Mouse (Mus musculus): ENCODE measurements around the gene Lamb3. TPM values are rescaled to one million over a fixed set of nuclear protein-coding genes. Genes with fewer than 3 reads are reported as not detected.
"Not testable (repeated sequence)": the region's sequence is repeated elsewhere in the genome, so short reads cannot be mapped to it uniquely, and the experiment has no call there.

The Lamb3 gene
- polyA plus RNA-seq, 1 experiment from 2014 or later = 6.7 TPM

DNA sequence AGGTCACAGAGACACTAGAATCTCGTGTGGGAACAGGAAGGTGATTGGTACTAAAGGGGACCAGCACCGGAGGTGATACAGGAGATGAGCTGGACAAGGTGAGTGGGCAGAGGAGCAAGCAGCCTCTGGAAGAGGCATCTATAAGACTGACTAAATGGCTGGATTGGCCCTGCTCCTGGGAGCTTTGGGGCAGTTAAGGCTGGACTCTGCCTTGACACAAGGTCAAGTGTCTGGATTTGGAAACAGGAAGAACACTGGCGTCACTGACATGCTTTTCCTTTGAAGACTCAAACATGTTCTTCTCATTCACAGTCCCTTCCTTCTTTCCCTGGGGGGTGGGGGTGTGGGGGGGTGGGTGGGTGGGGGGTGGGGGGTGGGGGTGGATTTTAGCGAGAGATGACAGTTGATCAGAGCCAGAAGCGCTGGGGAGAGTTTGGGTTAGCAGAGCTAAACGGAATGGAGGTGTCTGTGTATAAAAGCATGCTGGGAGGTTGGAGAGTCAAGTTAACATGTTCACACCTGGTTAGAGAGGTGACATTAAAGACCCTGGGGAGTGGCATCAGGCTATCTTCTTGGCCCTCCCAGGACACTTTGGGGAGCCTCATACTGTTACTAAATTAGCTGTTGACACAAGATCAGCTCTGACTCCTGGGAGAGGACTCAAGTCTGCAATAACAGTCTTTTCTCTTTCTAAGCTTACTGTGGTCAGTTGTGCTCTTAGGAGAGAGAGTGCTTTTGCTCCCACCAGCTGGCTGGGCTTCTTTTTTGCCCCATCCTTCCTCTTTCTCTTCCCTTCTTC is 63.7 kb downstream of the Lamb3 start:
- no peak for ATAC-seq (ENCODE audit: insufficient number of reproducible peaks, insufficient read depth, low FRiP score, low TSS enrichment, low read depth)
- Histone ChIP-seq H3K9ac (0 out of 2 replicates have a peak overlapping the region, but pooled peaks have one; percentile 22), H3K4me2 (peak overlapping the region; percentile 77), H3K4me3 (no peak overlapping the region), H3K36me3 (no peaks in the 10 kb centered on the region), H3K4me1 (peaks cover 21% of the 10 kb centered on the region), H3K27me3 (no peaks in the 10 kb centered on the region), H3K9me3 (no peaks in the 10 kb centered on the region), H3K27ac (no peak overlapping the region)
- WGBS = 48% methylated on average over 6 of the region's 6 CpGs

GRCm38 (mm10) chr1:193272137-193272915 is 64.8 kb downstream of the Lamb3 start:
- peaks cover 21% of the 10 kb centered on the region for H3K4me1 ChIP-seq
- WGBS = 7% methylated on average over 24 of the region's 24 CpGs
- peak overlapping the region; percentile 77 for H3K4me2 ChIP-seq
- H3K36me3 ChIP-seq = no peaks in the 10 kb centered on the region
- H3K9ac ChIP-seq = peak overlapping the region; percentile 81
- peak overlapping the region; percentile 50 for H3K4me3 ChIP-seq
- ATAC-seq (ENCODE audit: insufficient number of reproducible peaks, insufficient read depth, low FRiP score, low TSS enrichment, low read depth) = peak; percentile 54
- H3K27me3 ChIP-seq = no peaks in the 10 kb centered on the region
- peak overlapping the region; percentile 88 for H3K27ac ChIP-seq
- no peaks in the 10 kb centered on the region for H3K9me3 ChIP-seq

- Histone ChIP-seq H3K4me1 (peaks cover 21% of the 10 kb centered on the region), H3K4me3 (peak within 1 kb of the TSS; percentile 50), H3K4me2 (peak within 1 kb of the TSS; percentile 77), H3K9ac (peak within 1 kb of the TSS; percentile 81), H3K9me3 (no peaks in the 10 kb centered on the region), H3K36me3 (no peaks in the 10 kb centered on the region), H3K27me3 (no peaks in the 10 kb centered on the region), H3K27ac (peak within 1 kb of the TSS; percentile 88)
- WGBS = under 1% methylated on average over 20 of the region's 23 CpGs
- peak; percentile 78 for ATAC-seq (ENCODE audit: insufficient number of reproducible peaks, insufficient read depth, low FRiP score, low TSS enrichment, low read depth)
These were observed 65.6 kb downstream of the Lamb3 start, which contains the start of gene G0s2 for GRCm38 (mm10) chr1:193272916-193273601. Gene G0s2 (minus strand): TSS chr1:193273217.

DNA sequence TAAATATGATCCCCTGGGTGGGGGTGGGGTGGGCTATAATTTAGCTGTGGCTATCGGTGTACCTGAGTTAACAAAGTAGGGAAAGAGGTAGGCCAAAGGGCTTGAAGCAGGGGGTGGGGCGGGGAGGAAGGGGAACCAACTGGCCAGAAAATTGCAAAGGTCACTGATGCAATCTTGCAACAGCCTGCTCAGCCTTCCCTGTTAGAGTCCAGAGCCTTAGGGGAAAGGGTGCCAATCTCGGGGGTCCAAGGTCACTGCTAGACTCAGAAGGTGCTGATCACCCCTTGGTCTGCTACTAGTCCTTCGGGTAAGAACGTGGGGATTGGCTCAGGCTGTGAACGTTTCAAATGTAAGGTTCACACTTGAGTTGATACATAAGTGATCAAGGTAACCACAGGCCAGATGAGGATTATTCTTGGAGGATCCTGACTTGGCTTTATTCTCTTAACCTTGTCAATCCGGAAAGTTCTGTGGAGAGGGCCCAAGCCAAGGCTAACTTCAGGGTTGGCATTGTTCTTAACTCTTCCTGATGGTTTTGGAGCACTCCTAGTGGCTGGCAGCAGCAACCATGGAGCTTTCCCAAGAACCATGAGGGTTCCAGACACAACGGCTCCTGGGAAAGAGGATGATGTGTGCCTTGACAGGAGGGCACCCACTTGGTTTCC is 67.0 kb downstream of the Lamb3 start:
- Histone ChIP-seq H3K9me3 (no peaks in the 10 kb centered on the region), H3K4me3 (no peak overlapping the region), H3K4me2 (no peak overlapping the region), H3K27ac (no peak overlapping the region), H3K27me3 (no peaks in the 10 kb centered on the region), H3K4me1 (peaks cover 24% of the 10 kb centered on the region), H3K9ac (no peak overlapping the region), H3K36me3 (no peaks in the 10 kb centered on the region)
- WGBS = 68% methylated on average over 8 of the region's 8 CpGs
- no peak for ATAC-seq (ENCODE audit: insufficient number of reproducible peaks, insufficient read depth, low FRiP score, low TSS enrichment, low read depth)

- Histone ChIP-seq H3K27ac (no peak overlapping the region), H3K9me3 (no peaks in the 10 kb centered on the region), H3K4me1 (peaks cover 4% of the 10 kb centered on the region), H3K36me3 (no peaks in the 10 kb centered on the region), H3K4me2 (no peak overlapping the region), H3K27me3 (no peaks in the 10 kb centered on the region), H3K4me3 (no peak overlapping the region), H3K9ac (no peak overlapping the region)
- 32% methylated on average over 6 of the region's 6 CpGs for WGBS
- ATAC-seq (ENCODE audit: insufficient number of reproducible peaks, insufficient read depth, low FRiP score, low TSS enrichment, low read depth) = no peak
These were observed 71.0 kb downstream of the Lamb3 start for GRCm38 (mm10) chr1:193278414-193279045.

- Histone ChIP-seq H3K9me3 (no peaks in the 10 kb centered on the region), H3K36me3 (no peaks in the 10 kb centered on the region), H3K4me3 (no peak overlapping the region), H3K4me1 (peaks cover 3% of the 10 kb centered on the region; the same call in 1 of the 2 replicates), H3K9ac (no peak overlapping the region), H3K4me2 (no peak overlapping the region), H3K27me3 (no peaks in the 10 kb centered on the region), H3K27ac (no peak overlapping the region)
- no peak for ATAC-seq (ENCODE audit: insufficient number of reproducible peaks, insufficient read depth, low FRiP score, low TSS enrichment, low read depth)
- WGBS = 75% methylated on average over 4 of the region's 4 CpGs
These were observed 72.0 kb downstream of the Lamb3 start for GRCm38 (mm10) chr1:193279492-193279891.

- H3K27ac ChIP-seq = no peak overlapping the region
- peaks cover 3% of the 10 kb centered on the region; the same call in 1 of the 2 replicates for H3K4me1 ChIP-seq
- no peak overlapping the region for H3K4me3 ChIP-seq
- no peak for ATAC-seq (ENCODE audit: insufficient number of reproducible peaks, insufficient read depth, low FRiP score, low TSS enrichment, low read depth)
- no peak overlapping the region for H3K9ac ChIP-seq
- 88% methylated on average over 2 of the region's 2 CpGs for WGBS
- no peaks in the 10 kb centered on the region for H3K36me3 ChIP-seq
- H3K4me2 ChIP-seq = no peak overlapping the region
- H3K9me3 ChIP-seq = no peaks in the 10 kb centered on the region
- H3K27me3 ChIP-seq = no peaks in the 10 kb centered on the region
These were observed 73.8 kb downstream of the Lamb3 start for GRCm38 (mm10) chr1:193281344-193281743.

DNA sequence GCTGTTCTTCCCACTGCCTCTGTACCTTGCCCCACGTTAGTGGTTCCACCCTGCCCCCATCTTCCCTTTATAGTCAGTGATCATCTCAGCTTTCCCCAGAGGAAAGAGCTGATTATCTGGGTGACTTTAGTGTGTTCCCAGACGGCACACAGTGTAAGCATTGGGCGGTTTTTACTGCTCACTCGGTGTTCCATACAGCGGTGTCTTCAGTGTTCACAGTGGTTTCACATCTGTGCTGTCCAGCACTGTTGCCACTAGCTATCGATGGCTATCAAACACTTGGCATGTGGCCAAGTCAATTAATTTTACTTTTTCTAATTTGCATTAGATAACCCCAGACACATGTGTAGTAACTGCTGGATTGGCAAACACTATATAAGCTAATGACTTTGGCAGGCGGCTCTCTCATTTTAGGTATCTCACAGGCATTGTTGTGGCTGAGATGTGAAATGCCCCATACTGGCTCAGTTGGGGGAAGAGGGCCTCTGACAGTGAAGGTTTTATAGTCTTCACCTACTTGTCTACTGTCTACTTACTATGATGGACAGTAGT is 76.8 kb downstream of the Lamb3 start:
- Histone ChIP-seq H3K27me3 (no peaks in the 10 kb centered on the region), H3K4me3 (no peak overlapping the region), H3K4me1 (no peaks in the 10 kb centered on the region), H3K9me3 (no peaks in the 10 kb centered on the region), H3K27ac (no peak overlapping the region), H3K4me2 (no peak overlapping the region), H3K9ac (no peak overlapping the region), H3K36me3 (no peaks in the 10 kb centered on the region)
- ATAC-seq (ENCODE audit: insufficient number of reproducible peaks, insufficient read depth, low FRiP score, low TSS enrichment, low read depth) = no peak; the same call in 1 of the 2 replicates
- WGBS = 80% methylated on average over 7 of the region's 7 CpGs

- not testable (repeated sequence) for H3K27me3 ChIP-seq, H3K4me3 ChIP-seq
- 85% methylated on average over 3 of the region's 3 CpGs for WGBS
These were observed 78.3 kb downstream of the Lamb3 start for GRCm38 (mm10) chr1:193285766-193286325.

DNA sequence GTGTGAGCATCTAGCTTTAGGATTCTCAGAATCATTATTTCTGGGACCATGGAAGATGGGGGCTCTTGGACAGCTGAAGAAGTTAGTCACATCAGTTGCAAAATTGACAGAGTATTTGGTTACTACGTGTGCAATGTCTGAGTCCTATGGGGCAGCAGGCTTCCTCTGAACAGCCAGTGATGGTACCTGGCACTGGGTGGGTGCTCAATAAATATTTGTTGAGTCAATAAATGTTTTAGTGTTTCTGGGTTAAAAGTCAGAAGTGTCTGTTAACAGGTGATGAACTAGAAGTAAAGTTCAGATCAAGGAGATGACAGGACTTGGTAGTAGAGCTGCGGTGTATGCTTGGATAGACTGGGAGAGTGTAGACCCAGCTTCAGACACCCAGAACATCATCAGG is 80.1 kb downstream of the Lamb3 start:
- H3K36me3 ChIP-seq = no peaks in the 10 kb centered on the region
- H3K4me1 ChIP-seq = no peaks in the 10 kb centered on the region
- no peaks in the 10 kb centered on the region for H3K27me3 ChIP-seq
- H3K9me3 ChIP-seq = no peaks in the 10 kb centered on the region
- H3K27ac ChIP-seq = no peak overlapping the region
- H3K4me3 ChIP-seq = no peak overlapping the region
- H3K9ac ChIP-seq = no peak overlapping the region
- no peak overlapping the region for H3K4me2 ChIP-seq
- ATAC-seq (ENCODE audit: insufficient number of reproducible peaks, insufficient read depth, low FRiP score, low TSS enrichment, low read depth) = no peak
- 89% methylated on average over 2 of the region's 2 CpGs for WGBS

More at GRCm38 (mm10) chr1:193285766-193286325, 78.3 kb downstream of the Lamb3 start:
- not testable (repeated sequence) for ATAC-seq (ENCODE audit: insufficient number of reproducible peaks, insufficient read depth, low FRiP score, low TSS enrichment, low read depth); H3K4me1 ChIP-seq; H3K4me2 ChIP-seq; H3K9me3 ChIP-seq; H3K9ac ChIP-seq; H3K36me3 ChIP-seq; H3K27ac ChIP-seq

Data from embryonic facial prominence, embryonic 13.5 days (tissue).